Mouse (Mus musculus): ENCODE data around the gene Gm20479.

DNA sequence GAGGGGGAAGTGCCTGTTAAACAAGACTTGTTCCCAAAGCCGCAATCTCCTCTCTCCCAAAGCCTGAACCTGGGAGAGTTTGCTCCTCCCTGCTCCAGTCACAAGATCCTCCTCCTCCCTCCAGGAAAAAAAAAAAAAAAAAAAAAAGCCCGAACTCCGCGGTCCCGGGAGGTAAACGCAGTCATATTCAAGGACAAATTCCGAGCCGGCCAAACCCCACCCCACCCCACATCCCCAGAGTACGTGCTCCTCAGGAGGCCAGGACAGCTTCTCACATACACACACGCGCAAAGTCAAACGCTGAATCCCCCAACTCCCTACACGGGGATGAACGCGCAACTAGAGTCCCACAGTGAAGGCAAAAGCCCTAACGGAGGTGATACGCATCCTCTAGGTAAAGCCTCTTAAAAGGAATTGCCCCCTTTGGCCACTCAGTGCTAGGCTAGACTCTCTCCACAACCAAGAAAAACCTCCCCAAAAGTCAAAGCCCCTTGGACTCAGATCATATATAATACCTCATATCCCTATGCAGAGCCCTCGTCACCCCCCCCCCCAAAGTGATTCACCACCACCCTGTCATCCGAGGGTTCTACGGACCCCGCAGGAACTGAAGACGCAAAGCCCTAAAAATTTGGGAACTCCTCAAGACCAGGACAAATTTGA lies 38.4 kb upstream of the Gm20479 start:
- TF ChIP-seq CTCF (IDR thresholded peaks at IDR 0.05; ENCODE audit: low read depth) (no peak), EP300 (IDR thresholded peaks at IDR 0.05; ENCODE audit: low read depth) (no peak)
